Mouse (Mus musculus) stomach, adult 2 months (tissue): Measurements from ENCODE around the gene Serinc4. TPM values are rescaled to one million over a fixed set of nuclear protein-coding genes. Genes with fewer than 3 reads are reported as not detected.

ENCODE experiments used
- polyA plus RNA-seq: library from polyadenylated mRNA; depleted of rRNA; stranded (reverse); fragments of >200 nt; gene quantifications from 2 replicates; pipeline ENCODE4 v1.2.3, GENCODE M21; 2012; rRNA removed

Serinc4 gene
- polyA plus RNA-seq = 0.05 and 0.16 TPM in 2 replicates

DNA sequence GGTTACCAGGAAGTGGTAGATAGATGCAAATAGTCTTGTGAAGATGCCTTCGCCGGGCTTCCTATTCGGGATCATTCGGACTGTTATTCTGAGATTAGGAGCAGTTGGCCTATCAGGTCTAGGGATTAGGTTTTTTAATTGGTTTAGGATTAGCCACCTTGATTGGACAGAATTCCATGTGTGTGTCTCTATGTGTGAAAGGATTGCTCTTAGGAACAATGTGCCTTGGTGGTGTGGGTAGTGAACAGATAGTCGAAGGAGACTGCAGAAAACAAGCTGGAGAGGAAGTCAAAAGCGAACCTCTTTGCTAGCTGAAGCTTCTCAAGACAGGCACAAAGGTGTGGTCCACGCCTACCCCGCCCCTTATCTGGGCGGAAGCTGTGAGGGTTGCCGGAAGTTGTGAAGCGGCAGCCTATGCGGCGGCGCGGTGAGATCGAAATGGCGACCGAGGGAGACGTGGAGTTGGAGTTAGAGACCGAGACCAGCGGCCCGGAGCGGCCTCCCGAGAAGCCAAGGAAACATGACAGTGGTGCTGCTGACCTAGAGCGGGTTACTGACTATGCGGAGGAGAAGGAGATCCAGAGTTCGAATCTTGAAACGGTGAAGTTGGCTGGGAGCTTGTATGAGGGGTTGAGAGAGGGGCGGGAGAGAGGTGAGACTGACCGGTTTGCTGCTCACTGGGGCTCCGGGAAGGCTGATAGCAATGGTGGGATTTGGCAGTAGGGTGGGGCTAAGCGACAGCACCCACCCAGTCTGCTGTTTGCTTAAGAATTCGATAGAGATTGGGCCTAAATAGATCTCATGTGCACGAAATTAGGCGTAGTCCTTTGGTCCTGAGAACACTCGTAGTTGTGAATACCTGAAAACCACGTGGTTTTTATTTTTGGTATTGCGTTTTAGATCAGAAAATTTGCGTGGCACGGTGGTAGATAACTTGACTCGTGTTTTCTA is at the start of gene Serinc4:
Gene Serinc4, minus strand, starts transcription at position 90 of the 951 bp plus-strand sequence.

DNA sequence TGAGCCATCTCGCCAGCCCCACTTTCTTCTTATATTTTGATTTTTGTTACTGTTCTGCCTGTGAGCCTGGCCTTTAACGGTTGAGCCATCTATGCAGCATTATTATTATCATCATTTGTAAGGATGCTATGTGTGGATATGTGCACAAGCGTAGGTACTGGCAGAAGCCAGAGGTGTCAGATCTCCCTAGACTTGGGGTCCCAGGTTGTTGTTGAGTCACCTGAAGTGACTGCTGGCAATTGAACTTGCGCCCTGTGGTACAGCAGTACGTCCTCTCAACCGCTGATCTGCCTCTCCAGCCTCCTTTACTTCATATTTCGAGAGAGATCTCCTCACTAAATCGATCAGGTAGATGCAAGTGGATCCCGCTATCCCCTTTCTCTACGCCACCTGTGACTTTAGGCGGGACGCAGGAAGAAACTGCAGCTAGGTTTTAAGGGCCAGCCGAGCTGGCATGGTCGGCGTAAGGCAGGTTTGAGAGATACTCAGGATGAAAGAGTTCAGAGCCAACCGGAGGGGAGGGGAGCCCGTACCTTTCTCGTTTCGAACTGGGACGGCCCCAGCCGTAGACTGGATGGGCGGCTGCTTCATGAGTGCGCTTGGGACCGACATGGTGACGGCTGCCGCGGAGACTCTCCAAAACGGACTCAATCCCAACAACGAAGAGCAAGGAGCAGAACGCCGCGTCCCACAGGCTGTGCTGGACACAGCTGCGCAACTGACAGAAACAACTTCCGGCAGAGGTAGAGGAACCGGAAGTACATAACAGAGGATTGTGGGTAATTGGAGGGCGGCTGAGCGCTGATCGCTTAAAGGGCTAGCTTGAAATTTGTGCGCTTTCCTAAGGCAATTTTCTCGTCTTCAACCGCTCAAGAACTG is 17.0 kb upstream of the Serinc4 start, which contains the start of gene Mfap1b:
Gene Mfap1b, minus strand, starts transcription at position 767 of the 879 bp plus-strand sequence.

DNA sequence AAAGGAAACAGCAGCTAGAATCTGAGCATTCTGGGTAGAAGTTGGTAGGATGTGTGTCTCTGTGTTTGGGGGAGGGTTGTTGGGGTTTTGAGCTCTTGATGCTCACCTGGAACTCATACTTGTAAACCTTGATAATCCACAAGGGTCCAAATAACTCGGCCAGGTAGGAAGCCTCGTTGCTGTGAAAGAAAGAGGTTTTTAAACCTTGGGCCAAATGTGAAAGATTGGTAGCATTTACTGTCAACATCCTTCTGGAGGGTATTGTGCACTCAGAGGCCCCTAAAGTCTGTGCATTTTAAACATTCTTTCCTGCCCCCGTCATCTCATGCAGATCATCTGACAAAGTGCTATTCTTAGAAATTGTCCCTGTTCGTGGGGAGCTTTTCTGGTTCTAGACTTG is 3.6 kb downstream of the Serinc4 start, which contains the start of gene Hypk:
Gene Hypk, plus strand, starts transcription at position 301 of the 400 bp plus-strand sequence.

DNA sequence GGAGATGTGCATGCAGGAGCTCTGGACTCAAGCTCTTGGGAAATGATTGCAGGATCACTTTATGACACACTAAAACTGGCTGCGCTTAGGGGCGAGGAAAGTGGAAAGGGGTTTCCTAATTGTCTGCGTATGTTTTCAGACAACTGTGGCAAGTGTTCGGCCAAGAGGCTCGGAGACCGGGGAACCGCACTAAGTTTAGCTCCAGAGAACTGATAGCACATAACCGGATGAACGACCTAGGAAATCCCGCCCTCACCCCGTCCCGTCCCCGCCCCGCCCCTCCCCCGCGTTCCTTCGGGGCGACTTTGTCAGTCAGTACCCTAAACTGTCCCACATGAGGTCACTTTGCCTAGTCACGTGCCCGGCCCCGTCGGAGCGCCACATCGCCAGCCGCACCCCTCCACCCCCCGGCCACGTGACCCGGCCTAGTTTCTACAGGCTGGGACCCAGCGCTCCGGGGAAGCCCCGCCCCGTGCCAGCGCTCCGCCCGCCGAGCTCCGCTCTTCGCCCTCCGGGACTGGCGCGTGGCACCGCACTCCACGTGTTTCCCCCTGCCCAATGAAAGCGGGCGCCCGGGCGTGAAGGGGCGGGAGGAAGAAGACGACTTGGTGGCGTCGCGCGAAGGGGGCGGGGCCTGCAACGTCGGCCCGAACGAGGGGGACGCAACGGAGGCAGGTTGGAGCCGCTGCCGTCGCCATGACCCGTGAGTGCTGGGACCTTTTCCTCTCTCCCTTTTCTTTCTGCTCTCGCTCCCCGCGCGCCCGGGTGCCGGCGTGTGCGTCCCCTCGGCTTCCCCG is 7.6 kb downstream of the Serinc4 start, which contains the start of gene Serf2:
Gene Serf2, plus strand, starts transcription at position 457 of the 797 bp plus-strand sequence.

DNA sequence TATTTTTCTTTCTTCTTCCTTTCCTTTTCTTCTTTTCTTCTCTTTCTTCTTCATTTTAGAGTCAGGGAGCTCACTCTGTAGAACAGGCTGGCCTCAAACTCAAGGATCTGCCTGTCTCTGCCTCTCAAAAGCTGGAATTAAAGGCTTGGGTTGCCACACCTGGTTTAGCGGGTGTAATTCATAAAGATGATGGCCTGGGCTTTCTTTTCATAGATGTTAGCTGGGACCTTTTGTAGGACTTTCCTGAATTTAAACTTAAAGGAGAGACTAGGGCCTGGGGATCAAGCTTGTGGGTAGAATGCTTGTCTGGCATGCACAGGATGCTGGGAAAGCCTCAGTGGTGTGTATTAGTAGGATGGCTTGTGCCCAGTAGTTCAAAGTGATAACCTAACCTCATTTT is 12.4 kb downstream of the Serinc4 start, which contains the start of gene Ell3:
Gene Ell3, minus strand, starts transcription at position 101 of the 400 bp plus-strand sequence.

DNA sequence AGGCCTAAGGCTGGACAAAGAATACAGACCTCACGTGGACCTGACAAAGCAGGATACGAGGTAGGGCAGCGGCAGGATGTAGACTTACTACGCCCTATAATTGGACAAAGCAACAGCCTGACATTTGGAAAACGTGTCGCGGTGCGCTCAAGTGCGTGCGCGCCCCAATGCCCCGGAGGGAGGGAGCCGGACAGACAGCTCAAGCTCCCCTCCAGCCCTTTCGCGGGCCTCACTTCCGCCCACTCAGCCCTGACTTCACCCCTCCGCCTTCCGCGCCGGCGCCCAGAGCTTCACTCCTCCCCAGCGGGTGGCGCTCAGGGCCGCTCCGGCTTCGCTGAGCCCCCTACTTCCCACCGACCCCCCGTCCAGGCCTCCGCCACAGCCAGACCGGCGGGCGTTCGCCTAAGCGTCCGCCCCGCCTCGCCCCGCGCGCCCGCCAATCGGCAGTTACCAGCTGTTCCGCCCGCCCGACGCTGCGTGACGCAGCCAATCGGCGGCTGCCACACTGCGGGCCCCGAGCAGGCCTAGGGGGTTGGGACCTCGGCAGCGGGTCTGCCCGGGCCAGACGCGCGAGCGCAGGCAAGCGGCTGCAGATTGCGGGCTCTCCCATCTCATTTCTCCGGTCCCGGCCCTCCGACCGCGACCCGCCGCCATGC is 43.1 kb downstream of the Serinc4 start, which contains the start of the genes Pdia3 and Catsper2:
Gene Pdia3, plus strand, starts transcription at position 389 of the 656 bp plus-strand sequence.
Gene Catsper2, minus strand, starts transcription at position 406 of the 656 bp plus-strand sequence.

Other genes with a start within 250 kb of the Serinc4 start
- gene Trp53bp1, start 185.4 kb downstream of the Serinc4 start, polyA plus RNA-seq = 4.7 and 8.6 TPM in 2 replicates
- gene Map1a, start 167.2 kb downstream of the Serinc4 start, polyA plus RNA-seq = 3.0 and 3.6 TPM in 2 replicates
- 12.6 and 17.1 TPM in 2 replicates for gene Ppip5k1, start 101.4 kb downstream of the Serinc4 start, polyA plus RNA-seq
- gene Ckmt1, start 99.1 kb downstream of the Serinc4 start, polyA plus RNA-seq = 582 and 597 TPM in 2 replicates
- gene Strc, start 69.6 kb downstream of the Serinc4 start, polyA plus RNA-seq = 0.05 and 0.15 TPM in 2 replicates
- 494 and 1,371 TPM in 2 replicates for gene Pdia3, start 43.0 kb downstream of the Serinc4 start, polyA plus RNA-seq
- gene Catsper2, start 43.0 kb downstream of the Serinc4 start, polyA plus RNA-seq = 0.02 and 0.09 TPM in 2 replicates
- 1.6 and 2.4 TPM in 2 replicates for gene Ell3, start 12.5 kb downstream of the Serinc4 start, polyA plus RNA-seq
- 195 and 280 TPM in 2 replicates for gene Serf2, start 7.6 kb downstream of the Serinc4 start, polyA plus RNA-seq
- gene Hypk, start 3.5 kb downstream of the Serinc4 start, polyA plus RNA-seq = 1.3 and 1.6 TPM in 2 replicates
- gene Mfap1b, start 17.3 kb upstream of the Serinc4 start, polyA plus RNA-seq = 0.23 and 0.53 TPM in 2 replicates
- 0.05 and 0.35 TPM in 2 replicates for gene Mfap1a, start 49.9 kb upstream of the Serinc4 start, polyA plus RNA-seq
- 0.32 and 0.76 TPM in 2 replicates for gene Wdr76, start 49.9 kb upstream of the Serinc4 start, polyA plus RNA-seq